Mouse (Mus musculus) kidney, postnatal 25 days (tissue): ENCODE measurements around the gene Bysl.
"Not testable (repeated sequence)": the region's sequence is repeated elsewhere in the genome, so short reads cannot be mapped to it uniquely, and the experiment has no call there.

ENCODE experiments used
- DNase-seq, 2 experiments: peaks; one replicate each; pipeline ENCODE4 v3.0.0; 2021; ENCODE audit warnings: mixed read lengths in 2 of 2

The Bysl gene

DNA sequence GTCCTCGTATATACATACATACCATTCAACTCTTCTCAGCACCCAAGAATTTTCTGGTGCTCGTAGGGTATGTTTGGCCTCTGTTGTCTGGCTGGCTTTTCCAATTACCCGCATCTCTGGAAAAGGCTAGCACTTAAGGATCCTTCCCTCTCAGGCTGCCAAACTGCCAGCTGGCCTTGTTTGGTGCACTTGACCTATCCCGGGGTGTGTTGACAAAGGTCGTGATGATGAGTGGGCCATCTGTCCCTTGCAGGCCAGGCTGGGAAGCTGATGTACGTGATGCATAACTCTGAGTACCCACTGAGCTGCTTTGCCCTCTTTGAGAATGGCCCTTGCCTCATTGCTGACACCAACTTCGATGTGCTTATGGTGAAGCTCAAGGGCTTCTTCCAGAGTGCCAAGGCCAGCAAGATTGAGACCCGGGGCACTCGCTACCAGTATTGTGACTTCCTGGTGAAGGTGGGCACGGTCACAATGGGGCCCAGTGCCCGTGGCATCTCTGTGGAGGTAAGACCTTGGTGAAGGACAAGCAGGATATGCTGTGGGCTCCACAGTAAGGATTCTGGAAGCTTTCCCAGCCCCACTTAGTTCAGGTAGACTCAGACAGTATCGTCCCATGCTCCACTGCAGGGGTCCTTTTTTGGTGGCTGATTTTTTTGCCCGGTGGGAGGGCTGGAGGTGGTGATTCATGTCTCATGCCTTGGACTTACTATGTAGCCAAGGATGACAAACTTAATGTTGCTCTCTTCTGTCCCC, 7.4 kb upstream of the Bysl start:
- no peak for DNase-seq

DNA sequence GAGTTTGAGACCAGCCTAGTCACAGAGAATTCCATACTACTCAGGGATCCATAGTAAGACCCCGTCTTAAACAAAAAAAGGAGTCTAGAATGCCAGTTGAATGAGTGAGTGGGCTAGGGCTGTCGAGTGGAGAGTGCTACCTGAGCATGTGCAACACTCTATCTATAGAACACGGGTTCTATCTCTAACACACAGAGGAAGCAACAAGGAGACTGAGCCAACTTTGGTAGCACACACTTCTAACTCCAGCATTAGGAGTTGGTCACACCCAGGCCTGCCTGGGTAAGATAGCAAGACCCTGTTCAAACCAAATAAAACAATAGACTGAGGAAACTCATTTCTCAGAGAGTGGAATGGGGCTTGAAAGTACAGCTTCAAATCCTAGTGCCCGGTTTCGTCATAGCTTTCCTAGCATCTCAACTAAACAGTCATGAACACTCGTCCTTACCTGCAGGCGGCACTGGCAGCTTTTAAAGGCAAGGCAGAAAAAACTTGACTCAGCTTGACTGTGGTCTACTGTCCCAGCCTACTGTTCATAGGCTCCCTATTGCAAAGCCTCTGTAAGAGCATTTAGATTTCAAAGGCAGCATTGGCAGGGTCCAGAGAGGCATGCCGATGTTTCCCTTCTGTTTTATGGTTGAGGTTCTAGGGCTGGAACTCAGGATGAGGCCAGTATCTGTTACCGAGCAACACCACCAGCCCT, 6.5 kb upstream of the Bysl start:
- no peak for DNase-seq

- no peak for DNase-seq
Observed at GRCm38 (mm10) chr17:47616652-47617051, 5.4 kb upstream of the Bysl start.

DNA sequence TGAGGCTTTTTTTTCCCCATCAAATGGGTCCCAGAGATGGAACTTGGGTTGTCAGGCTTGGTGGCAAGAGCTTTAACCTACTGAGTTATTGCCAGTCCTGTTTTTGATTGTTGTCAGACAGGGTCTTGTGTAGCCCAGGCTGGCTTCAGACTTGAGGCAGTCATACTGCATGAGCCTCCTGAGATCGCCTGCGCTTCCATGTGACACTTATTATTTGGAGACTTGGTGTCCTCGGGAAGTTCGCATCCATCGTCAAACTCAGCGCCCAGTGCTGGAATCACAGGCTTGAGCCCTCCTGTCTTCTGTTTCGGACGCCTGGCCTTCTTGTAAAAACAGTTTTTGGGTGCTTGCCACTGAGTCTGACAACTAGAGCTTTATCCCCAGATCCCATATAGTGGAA, 4.8 kb upstream of the Bysl start:
- no peak for DNase-seq

GRCm38 (mm10) chr17:47614018-47614417, 2.7 kb upstream of the Bysl start:
- DNase-seq = peak; percentile 55 to 67

- DNase-seq = no peak
Observed at GRCm38 (mm10) chr17:47611661-47611982, 330 bp upstream of the Bysl start.

GRCm38 (mm10) chr17:47609182-47609581, 2.1 kb downstream of the Bysl start:
- no peak for DNase-seq

DNA sequence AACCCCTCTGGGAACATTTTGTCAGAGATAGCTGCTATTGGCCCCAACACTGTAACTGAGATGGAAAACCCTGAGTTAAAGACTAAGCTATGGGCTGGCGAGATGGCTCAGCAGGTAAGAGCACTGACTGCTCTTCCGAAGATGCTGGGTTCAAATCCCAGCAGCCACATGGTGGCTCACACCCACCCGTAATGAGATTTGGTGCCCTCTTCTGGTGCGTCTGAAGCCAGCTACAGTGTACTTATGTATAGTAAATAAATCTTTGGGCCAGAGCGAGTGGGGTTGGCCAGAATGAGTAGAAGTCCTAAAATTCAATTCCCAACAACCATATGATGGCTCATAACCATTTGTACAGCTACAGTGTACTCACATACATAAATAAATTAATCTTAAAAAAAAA, 5.1 kb downstream of the Bysl start:
- DNase-seq = peak in 1 of 2 experiments; percentile 41

- DNase-seq = no peak
Observed at GRCm38 (mm10) chr17:47602289-47602688, 9.0 kb downstream of the Bysl start.

GRCm38 (mm10) chr17:47601389-47601755, 9.9 kb downstream of the Bysl start:
- no peak for DNase-seq

GRCm38 (mm10) chr17:47600601-47601388, 10.5 kb downstream of the Bysl start:
- no peak for DNase-seq

- DNase-seq = peak in 1 of 2 experiments; percentile 57
Observed at GRCm38 (mm10) chr17:47599511-47600297, 11.6 kb downstream of the Bysl start.

DNA sequence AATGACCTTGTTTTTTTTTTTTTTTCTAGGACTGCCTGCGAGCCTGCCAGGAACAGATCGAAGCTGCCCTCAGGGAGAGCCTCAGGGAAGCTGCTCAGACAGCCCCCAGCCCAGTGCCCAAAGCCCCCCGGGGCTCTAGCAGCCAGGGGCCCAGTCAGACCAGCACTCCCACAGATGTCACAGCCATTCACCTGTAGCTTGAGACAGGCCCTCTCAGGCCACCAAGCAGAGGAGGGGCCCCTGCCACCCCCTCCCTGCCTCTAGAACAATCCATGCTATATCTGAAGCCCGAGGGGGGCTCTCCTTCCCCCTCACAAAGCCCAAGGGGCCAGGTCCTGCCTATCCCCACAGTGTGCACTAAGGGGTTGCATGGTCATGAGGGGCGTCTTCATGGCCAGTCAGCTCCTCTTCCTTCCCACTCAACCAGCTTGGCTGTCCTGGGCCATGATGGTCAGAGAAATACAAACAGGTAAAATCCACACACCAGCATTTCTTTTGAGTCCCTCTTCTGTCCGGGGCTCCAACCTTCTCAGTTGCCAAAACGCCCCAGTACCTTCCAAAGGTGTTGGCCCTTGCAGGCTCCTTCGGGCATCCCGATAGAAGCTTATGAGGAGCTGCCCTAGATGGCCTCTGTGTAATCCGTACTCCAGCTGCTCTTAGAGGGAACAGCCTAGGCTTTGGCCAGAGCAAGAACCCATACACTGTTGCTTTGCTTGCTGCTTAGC, 12.6 kb downstream of the Bysl start:
- not testable (repeated sequence) for DNase-seq

GRCm38 (mm10) chr17:47597838-47598579, 13.3 kb downstream of the Bysl start:
- DNase-seq = peak in 1 of 2 experiments; percentile 11

DNA sequence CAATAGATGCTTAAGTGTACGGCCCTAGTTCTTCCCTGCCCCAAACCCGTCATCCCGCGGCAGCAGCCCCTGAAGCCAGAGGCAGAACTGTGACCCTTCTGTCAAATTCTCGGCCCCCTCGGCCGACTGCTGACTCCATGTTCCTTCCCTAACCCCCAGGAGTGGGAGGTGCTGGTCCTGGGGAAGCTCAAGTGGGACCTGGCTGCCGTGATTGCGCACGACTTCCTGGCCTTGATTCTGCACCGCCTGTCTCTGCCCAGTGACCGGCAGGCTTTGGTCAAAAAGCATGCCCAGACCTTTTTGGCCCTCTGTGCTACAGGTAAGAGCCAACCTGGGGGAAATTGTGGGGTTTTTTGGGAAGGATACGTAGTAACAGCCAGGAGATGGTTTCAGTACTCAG, 14.0 kb downstream of the Bysl start:
- DNase-seq = no peak

DNA sequence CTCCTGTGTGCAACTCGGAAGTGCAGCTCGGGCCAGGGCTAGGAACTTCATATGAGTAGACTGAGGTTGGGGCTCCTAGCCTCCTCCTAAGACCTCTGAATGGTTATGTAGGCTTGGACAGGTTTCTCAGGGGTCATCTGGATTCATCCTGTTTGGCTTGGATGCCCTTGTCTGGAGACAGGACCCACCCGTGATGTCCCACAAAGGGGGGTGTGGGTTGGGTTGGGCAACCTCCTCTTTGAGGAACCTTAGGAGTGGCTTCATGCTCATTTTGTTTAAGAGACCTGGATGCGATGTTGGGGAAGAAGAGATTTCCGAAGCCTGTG, 14.5 kb downstream of the Bysl start:
- DNase-seq = no peak

- DNase-seq = no peak
Observed at GRCm38 (mm10) chr17:47596162-47596838, 15.0 kb downstream of the Bysl start.

- DNase-seq = peak; percentile 71 to 90
Observed at GRCm38 (mm10) chr17:47595248-47596161, 15.8 kb downstream of the Bysl start.

DNA sequence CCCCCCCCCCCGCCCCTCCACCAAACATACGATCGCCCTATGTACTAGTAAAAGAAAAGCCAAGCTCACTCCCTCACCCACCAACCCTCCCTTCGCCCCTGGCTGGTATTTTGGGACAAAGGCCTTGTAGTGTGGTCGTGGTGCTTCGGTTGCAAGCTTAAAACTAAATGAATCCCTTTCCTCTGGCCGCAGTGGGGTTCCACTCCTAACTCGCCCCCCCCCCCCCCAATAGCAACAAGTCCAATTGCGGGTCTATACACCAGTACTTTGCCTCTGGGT, 16.4 kb downstream of the Bysl start:
- DNase-seq = no peak
